ENCODE assay signal across 8 mouse cellular contexts in genomic region chr5:136102099-136102820, GRCm38 (mm10). TPM values are rescaled to one million over a fixed set of nuclear protein-coding genes. Genes with fewer than 3 reads are reported as not detected.
DNase-seq lines count a peak whose midpoint lies in the region; ATAC-seq and TF ChIP-seq lines count a peak whose summit lies in the region.

No protein-coding gene starts in this region.

- peak; percentile 59; the same call in 1 of the 2 replicates for ATAC-seq in embryonic facial prominence, embryonic 12.5 days (ENCODE audit: insufficient number of reproducible peaks, insufficient read depth, low FRiP score, low TSS enrichment)
- peak; percentile 60 for ATAC-seq in heart, embryonic 15.5 days (replicated peaks; ENCODE audit: insufficient number of reproducible peaks, insufficient read depth, low FRiP score, low read depth)
- ATAC-seq in liver, embryonic 14.5 days (ENCODE audit: insufficient read depth) = peak; percentile 71
- peak; percentile 65 for ATAC-seq in neural tube, embryonic 12.5 days (ENCODE audit: low FRiP score, low read depth)
- ATAC-seq in stomach, embryonic 16.5 days (ENCODE audit: insufficient read depth, low FRiP score) = peak; percentile 85; the same call in 1 of the 2 replicates

- peak; percentile 93 for TF ChIP-seq CTCF in liver, embryonic 14.5 days (IDR thresholded peaks at IDR 0.05; ENCODE audit: low read depth)

- no peaks in the 10 kb centered on the region for H3K9me3 ChIP-seq in heart, embryonic 10.5 days
- no peaks in the 10 kb centered on the region for H3K9me3 ChIP-seq in embryonic facial prominence, embryonic 12.5 days
- no peaks in the 10 kb centered on the region for H3K9me3 ChIP-seq in heart, embryonic 15.5 days (replicated peaks)
- H3K9me3 ChIP-seq in liver, embryonic 14.5 days (ENCODE audit: control insufficient read depth, low read length) = no peaks in the 10 kb centered on the region
- H3K9me3 ChIP-seq in neural tube, embryonic 12.5 days = no peaks in the 10 kb centered on the region
- peaks cover 4% of the 10 kb centered on the region for H3K9me3 ChIP-seq in stomach, embryonic 16.5 days (replicated peaks; ENCODE audit: control insufficient read depth, low read length)

- peaks cover 56% of the 10 kb centered on the region for H3K27me3 ChIP-seq in heart, embryonic 10.5 days (ENCODE audit: insufficient read depth, poor library complexity, severe bottlenecking)
- H3K27me3 ChIP-seq in embryonic facial prominence, embryonic 12.5 days = peaks cover 28% of the 10 kb centered on the region; the same call in 1 of the 2 replicates
- H3K27me3 ChIP-seq in heart, embryonic 15.5 days = peaks cover 29% of the 10 kb centered on the region
- no peaks in the 10 kb centered on the region for H3K27me3 ChIP-seq in liver, embryonic 14.5 days (ENCODE audit: control insufficient read depth, insufficient read depth, low read length)
- H3K27me3 ChIP-seq in neural tube, embryonic 12.5 days (replicated peaks) = peaks cover 19% of the 10 kb centered on the region
- H3K27me3 ChIP-seq in stomach, embryonic 16.5 days (ENCODE audit: control insufficient read depth, insufficient read depth, low read length) = no peaks in the 10 kb centered on the region

- DNase-seq in heart, embryonic 10.5 days (ENCODE audit: low spot score) = peak; percentile 85
- DNase-seq in heart, adult 11 months = no peak
- peak; percentile 82 for DNase-seq in kidney, postnatal 10 days
- peak; percentile 31 to 45 (median 43) for DNase-seq in liver, embryonic 14.5 days (ENCODE audit: low read depth in 3 of 3, low spot score in 3 of 3)

- WGBS in heart, embryonic 10.5 days = 9% methylated on average over 41 of the region's 41 CpGs
- 7% methylated on average over 41 of the region's 41 CpGs for WGBS in embryonic facial prominence, embryonic 12.5 days
- 5% methylated on average over 41 of the region's 41 CpGs for WGBS in heart, embryonic 15.5 days
- WGBS in liver, embryonic 14.5 days (ENCODE audit: insufficient replicate concordance) = 5% methylated on average over 41 of the region's 41 CpGs
- WGBS in neural tube, embryonic 12.5 days = 7% methylated on average over 41 of the region's 41 CpGs
- WGBS in stomach, embryonic 16.5 days = 8% methylated on average over 41 of the region's 41 CpGs

- H3K36me3 ChIP-seq in heart, embryonic 10.5 days = no peaks in the 10 kb centered on the region
- no peaks in the 10 kb centered on the region for H3K36me3 ChIP-seq in embryonic facial prominence, embryonic 12.5 days
- H3K36me3 ChIP-seq in heart, embryonic 15.5 days = no peaks in the 10 kb centered on the region
- no peaks in the 10 kb centered on the region for H3K36me3 ChIP-seq in liver, embryonic 14.5 days (replicated peaks; ENCODE audit: control insufficient read depth, insufficient read depth, low read depth)
- H3K36me3 ChIP-seq in neural tube, embryonic 12.5 days = no peaks in the 10 kb centered on the region
- no peaks in the 10 kb centered on the region for H3K36me3 ChIP-seq in stomach, embryonic 16.5 days (ENCODE audit: control insufficient read depth, insufficient read depth, low read length)

- peak overlapping the region; percentile 36 for H3K9ac ChIP-seq in embryonic facial prominence, embryonic 12.5 days
- H3K9ac ChIP-seq in heart, embryonic 15.5 days = peak overlapping the region; percentile 43; the same call in 1 of the 2 replicates
- peak overlapping the region; percentile 46 for H3K9ac ChIP-seq in liver, embryonic 14.5 days (replicated peaks)
- no peak overlapping the region for H3K9ac ChIP-seq in neural tube, embryonic 12.5 days
- peak overlapping the region; percentile 56 for H3K9ac ChIP-seq in stomach, embryonic 16.5 days (ENCODE audit: low read length)

- H3K4me2 ChIP-seq in embryonic facial prominence, embryonic 12.5 days (replicated peaks) = peak overlapping the region; percentile 62
- H3K4me2 ChIP-seq in heart, embryonic 15.5 days = peak overlapping the region; percentile 80
- peak overlapping the region; percentile 68 for H3K4me2 ChIP-seq in liver, embryonic 14.5 days (ENCODE audit: low read depth)
- peak overlapping the region; percentile 68 for H3K4me2 ChIP-seq in neural tube, embryonic 12.5 days (replicated peaks)
- peak overlapping the region; percentile 58 for H3K4me2 ChIP-seq in stomach, embryonic 16.5 days (ENCODE audit: low read depth, low read length)

- no peak for TF ChIP-seq EP300 in liver, embryonic 14.5 days (IDR thresholded peaks at IDR 0.05; ENCODE audit: low read depth)

- peaks cover 10% of the 10 kb centered on the region for H3K4me1 ChIP-seq in heart, embryonic 10.5 days
- H3K4me1 ChIP-seq in embryonic facial prominence, embryonic 12.5 days = peaks cover 7% of the 10 kb centered on the region; the same call in 1 of the 2 replicates
- peaks cover 9% of the 10 kb centered on the region for H3K4me1 ChIP-seq in heart, embryonic 15.5 days (replicated peaks)
- peaks cover 3 to 4% of the 10 kb centered on the region in 2 experiments; a peak in 2 of 4 replicates for H3K4me1 ChIP-seq in liver, embryonic 14.5 days (replicated peaks; ENCODE audit: control insufficient read depth in 2 of 2, insufficient read depth in 2 of 2, low read length in 1 of 2)
- peaks cover 4% of the 10 kb centered on the region for H3K4me1 ChIP-seq in neural tube, embryonic 12.5 days
- peaks cover 4% of the 10 kb centered on the region; the same call in 1 of the 2 replicates for H3K4me1 ChIP-seq in stomach, embryonic 16.5 days (ENCODE audit: control insufficient read depth, insufficient read depth, low read length)

- H3K4me3 ChIP-seq in heart, embryonic 10.5 days = peak overlapping the region; percentile 49
- H3K4me3 ChIP-seq in embryonic facial prominence, embryonic 12.5 days = peak overlapping the region; percentile 28
- H3K4me3 ChIP-seq in heart, embryonic 15.5 days = peak overlapping the region; percentile 45
- peak overlapping the region; percentile 35 to 36 for H3K4me3 ChIP-seq in liver, embryonic 14.5 days (ENCODE audit: insufficient read depth in 1 of 2, low read depth in 2 of 2, low read length in 2 of 2)
- H3K4me3 ChIP-seq in neural tube, embryonic 12.5 days = peak overlapping the region; percentile 27
- H3K4me3 ChIP-seq in stomach, embryonic 16.5 days (replicated peaks; ENCODE audit: low read length) = peak overlapping the region; percentile 36

- peak overlapping the region; percentile 63; the same call in 1 of the 2 replicates for H3K27ac ChIP-seq in heart, embryonic 10.5 days
- H3K27ac ChIP-seq in embryonic facial prominence, embryonic 12.5 days = no peak overlapping the region
- H3K27ac ChIP-seq in heart, embryonic 15.5 days = no peak overlapping the region
- H3K27ac ChIP-seq in liver, embryonic 14.5 days = no peak overlapping the region
- H3K27ac ChIP-seq in neural tube, embryonic 12.5 days = no peak overlapping the region
- H3K27ac ChIP-seq in stomach, embryonic 16.5 days (ENCODE audit: low read length) = no peak overlapping the region

RNA-seq across cellular contexts. Expression of gene Polr2j, which starts 14.2 kb away (rescaled TPM):
- polyA plus RNA-seq in heart, embryonic 10.5 days (2016; fragmentation: Nextera tagmentation; extraction: Ambion mirVana) = 180 and 217 TPM in 2 replicates
- 230 and 234 TPM in 2 replicates for polyA plus RNA-seq in embryonic facial prominence, embryonic 12.5 days (2016; fragmentation: Nextera tagmentation; extraction: Ambion mirVana)
- polyA plus RNA-seq in heart, embryonic 15.5 days (2015; fragmentation: Nextera tagmentation; extraction: Ambion mirVana) = 135 and 140 TPM in 2 replicates
- polyA plus RNA-seq in liver, embryonic 14.5 days (2012; rRNA removed) = 94.0 and 101 TPM in 2 replicates
- 160 and 167 TPM in 2 replicates for polyA plus RNA-seq in liver, embryonic 14.5 days (2014; fragmentation: Nextera tagmentation; extraction: Ambion mirVana)
- polyA plus RNA-seq in neural tube, embryonic 12.5 days (2016; fragmentation: Nextera tagmentation; extraction: Ambion mirVana) = 234 and 249 TPM in 2 replicates
- 198 and 202 TPM in 2 replicates for polyA plus RNA-seq in stomach, embryonic 16.5 days (2015; fragmentation: Nextera tagmentation; extraction: Ambion mirVana)

RNA-seq across cellular contexts. Expression of gene Rasa4, which starts 18.5 kb away (rescaled TPM):
- 0.54 and 2.0 TPM in 2 replicates for polyA plus RNA-seq in heart, embryonic 10.5 days (2016; fragmentation: Nextera tagmentation; extraction: Ambion mirVana)
- polyA plus RNA-seq in embryonic facial prominence, embryonic 12.5 days (2016; fragmentation: Nextera tagmentation; extraction: Ambion mirVana) = 13.1 and 13.7 TPM in 2 replicates
- polyA plus RNA-seq in heart, embryonic 15.5 days (2015; fragmentation: Nextera tagmentation; extraction: Ambion mirVana) = 1.4 and 3.6 TPM in 2 replicates
- 1.4 and 1.5 TPM in 2 replicates for polyA plus RNA-seq in liver, embryonic 14.5 days (2012; rRNA removed)
- polyA plus RNA-seq in liver, embryonic 14.5 days (2014; fragmentation: Nextera tagmentation; extraction: Ambion mirVana) = 0.85 and 0.93 TPM in 2 replicates
- polyA plus RNA-seq in neural tube, embryonic 12.5 days (2016; fragmentation: Nextera tagmentation; extraction: Ambion mirVana) = 10.8 and 11.0 TPM in 2 replicates
- 9.6 and 9.7 TPM in 2 replicates for polyA plus RNA-seq in stomach, embryonic 16.5 days (2015; fragmentation: Nextera tagmentation; extraction: Ambion mirVana)

RNA-seq across cellular contexts. Expression of gene Lrwd1, which starts 33.6 kb away (rescaled TPM):
- 31.5 and 42.2 TPM in 2 replicates for polyA plus RNA-seq in heart, embryonic 10.5 days (2016; fragmentation: Nextera tagmentation; extraction: Ambion mirVana)
- 49.1 and 50.0 TPM in 2 replicates for polyA plus RNA-seq in embryonic facial prominence, embryonic 12.5 days (2016; fragmentation: Nextera tagmentation; extraction: Ambion mirVana)
- 15.1 and 22.5 TPM in 2 replicates for polyA plus RNA-seq in heart, embryonic 15.5 days (2015; fragmentation: Nextera tagmentation; extraction: Ambion mirVana)
- polyA plus RNA-seq in liver, embryonic 14.5 days (2012; rRNA removed) = 42.7 and 45.2 TPM in 2 replicates
- polyA plus RNA-seq in liver, embryonic 14.5 days (2014; fragmentation: Nextera tagmentation; extraction: Ambion mirVana) = 34.1 and 37.8 TPM in 2 replicates
- polyA plus RNA-seq in neural tube, embryonic 12.5 days (2016; fragmentation: Nextera tagmentation; extraction: Ambion mirVana) = 37.6 and 37.7 TPM in 2 replicates
- polyA plus RNA-seq in stomach, embryonic 16.5 days (2015; fragmentation: Nextera tagmentation; extraction: Ambion mirVana) = 25.0 and 26.3 TPM in 2 replicates

RNA-seq across cellular contexts. Expression of gene Alkbh4, which starts 33.7 kb away (rescaled TPM):
- polyA plus RNA-seq in heart, embryonic 10.5 days (2016; fragmentation: Nextera tagmentation; extraction: Ambion mirVana) = 18.0 and 21.7 TPM in 2 replicates
- polyA plus RNA-seq in embryonic facial prominence, embryonic 12.5 days (2016; fragmentation: Nextera tagmentation; extraction: Ambion mirVana) = 28.4 and 29.5 TPM in 2 replicates
- 10.2 and 13.1 TPM in 2 replicates for polyA plus RNA-seq in heart, embryonic 15.5 days (2015; fragmentation: Nextera tagmentation; extraction: Ambion mirVana)
- polyA plus RNA-seq in liver, embryonic 14.5 days (2012; rRNA removed) = 8.2 and 9.6 TPM in 2 replicates
- polyA plus RNA-seq in liver, embryonic 14.5 days (2014; fragmentation: Nextera tagmentation; extraction: Ambion mirVana) = 7.0 and 8.3 TPM in 2 replicates
- 23.8 and 24.6 TPM in 2 replicates for polyA plus RNA-seq in neural tube, embryonic 12.5 days (2016; fragmentation: Nextera tagmentation; extraction: Ambion mirVana)
- polyA plus RNA-seq in stomach, embryonic 16.5 days (2015; fragmentation: Nextera tagmentation; extraction: Ambion mirVana) = 15.5 and 18.0 TPM in 2 replicates

RNA-seq across cellular contexts. Expression of gene Upk3bl, which starts 48.0 kb away (rescaled TPM):
- polyA plus RNA-seq in heart, embryonic 10.5 days (2016; fragmentation: Nextera tagmentation; extraction: Ambion mirVana) = 0.87 and 2.6 TPM in 2 replicates
- 8.7 and 9.8 TPM in 2 replicates for polyA plus RNA-seq in embryonic facial prominence, embryonic 12.5 days (2016; fragmentation: Nextera tagmentation; extraction: Ambion mirVana)
- 0.68 and 2.6 TPM in 2 replicates for polyA plus RNA-seq in heart, embryonic 15.5 days (2015; fragmentation: Nextera tagmentation; extraction: Ambion mirVana)
- polyA plus RNA-seq in liver, embryonic 14.5 days (2012; rRNA removed) = 0.10 TPM in 1 of 2 replicates, not detected in the other
- not detected in 2 replicates for polyA plus RNA-seq in liver, embryonic 14.5 days (2014; fragmentation: Nextera tagmentation; extraction: Ambion mirVana)
- 1.4 and 2.1 TPM in 2 replicates for polyA plus RNA-seq in neural tube, embryonic 12.5 days (2016; fragmentation: Nextera tagmentation; extraction: Ambion mirVana)
- polyA plus RNA-seq in stomach, embryonic 16.5 days (2015; fragmentation: Nextera tagmentation; extraction: Ambion mirVana) = 190 and 227 TPM in 2 replicates
